Mouse (Mus musculus) forebrain, embryonic 15.5 days (tissue): Measurements from ENCODE around the gene Olfr1134. TPM values are rescaled to one million over a fixed set of nuclear protein-coding genes. Genes with fewer than 3 reads are reported as not detected.
"Not testable (repeated sequence)": the region's sequence is repeated elsewhere in the genome, so short reads cannot be mapped to it uniquely, and the experiment has no call there.

Experiments
- ATAC-seq: fragments of 200-750 bp; cut with Nextera tagmentation; replicated peaks from 2 replicates; pipeline ENCODE4 v1.8.0; 2017; ENCODE audit warnings: mild to moderate bottlenecking, moderate TSS enrichment, moderate library complexity
- H3K27ac ChIP-seq: fragments of 300-500 bp; sonication (generic); replicated peaks from 2 replicates; pipeline ENCODE4 v1.5.1; 2015; ENCODE audit warnings: mild to moderate bottlenecking, inconsistent platforms
- H3K27me3 ChIP-seq: fragments of 300-500 bp; sonication (generic); 2 replicates; pipeline ENCODE4 v1.6.1; 2015; ENCODE audit warnings: inconsistent platforms
- H3K36me3 ChIP-seq: fragments of 300-500 bp; sonication (generic); 2 replicates; pipeline ENCODE4 v1.6.1; 2015; ENCODE audit warnings: mild to moderate bottlenecking, inconsistent platforms
- H3K4me1 ChIP-seq: fragments of 300-500 bp; sonication (generic); 2 replicates; pipeline ENCODE4 v1.6.1; 2015; ENCODE audit warnings: inconsistent platforms
- H3K4me2 ChIP-seq: fragments of 300-500 bp; sonication (generic); replicated peaks from 2 replicates; pipeline ENCODE4 v1.6.1; 2015; ENCODE audit warnings: mild to moderate bottlenecking, inconsistent platforms
- H3K4me3 ChIP-seq: fragments of 300-500 bp; sonication (generic); 2 replicates; pipeline ENCODE4 v1.5.1; 2015; ENCODE audit warnings: mild to moderate bottlenecking, inconsistent platforms
- H3K9ac ChIP-seq: fragments of 300-500 bp; sonication (generic); replicated peaks from 2 replicates; pipeline ENCODE4 v1.6.1; 2015; ENCODE audit warnings: mild to moderate bottlenecking, inconsistent platforms
- H3K9me3 ChIP-seq: fragments of 300-500 bp; sonication (generic); 2 replicates; pipeline ENCODE4 v1.6.1; 2016; ENCODE audit warnings: inconsistent platforms
- WGBS: fragments of 180-500 bp; shearing (Covaris S2); methylation state at CpG from one replicate; pipeline ENCODE4 v1.1.7; 2015; ENCODE audit warnings: mixed read lengths; 5-methylcytosine and 5-hydroxymethylcytosine counted together
- polyA plus RNA-seq: library from polyadenylated mRNA; unstranded; fragments of >200 nt; fragmentation: Nextera tagmentation; extraction: Ambion mirVana; gene quantifications from 2 replicates; pipeline ENCODE4 v1.2.1, GENCODE M21; 2015

The Olfr1134 gene
- not detected in 2 replicates for polyA plus RNA-seq

DNA sequence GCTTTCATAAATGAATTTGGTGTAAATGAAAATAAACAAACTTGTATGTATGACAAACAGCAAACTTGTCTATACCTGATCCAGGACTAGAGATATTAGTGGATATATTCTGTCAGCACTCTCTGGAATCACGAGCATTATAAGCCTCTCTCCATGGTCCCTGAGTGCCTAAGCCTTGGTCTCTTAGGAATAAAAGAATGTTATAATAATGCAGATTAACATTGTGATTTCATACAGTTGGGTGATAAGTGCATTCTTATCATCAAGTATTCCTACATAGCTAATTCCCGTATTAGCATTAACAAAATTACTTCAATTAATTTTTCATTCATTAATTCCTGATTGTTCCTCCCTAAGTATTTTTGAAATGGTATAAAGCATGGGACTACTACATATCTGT is at the start of gene Olfr1134:
Gene Olfr1134 (minus strand): TSS at position 101 of the 400 bp plus-strand sequence.
- H3K36me3 ChIP-seq, result no peaks in the 10 kb centered on the region
- H3K9ac ChIP-seq, result no peak within 1 kb of the TSS

DNA sequence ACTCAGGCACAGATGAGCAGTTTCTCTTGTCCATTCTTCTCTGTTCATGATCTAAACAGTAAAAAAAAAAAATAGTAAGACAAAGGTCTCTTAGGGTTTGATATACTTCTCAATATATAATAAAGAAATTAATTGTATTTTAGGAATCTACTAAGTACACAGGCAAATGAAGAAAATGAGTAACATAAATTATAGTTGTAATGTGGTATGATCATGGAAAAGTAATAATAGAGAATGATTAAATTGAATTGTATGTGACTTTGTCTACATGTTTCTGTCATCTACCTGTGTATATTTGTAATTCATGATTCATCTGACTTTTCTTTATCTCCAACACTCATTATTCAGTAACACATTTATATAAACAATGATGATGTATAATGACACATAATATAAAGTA is 35.6 kb upstream of the Olfr1134 start, which contains the start of gene Olfr1136:
Gene Olfr1136 (minus strand): TSS at position 101 of the 400 bp plus-strand sequence.
- Histone ChIP-seq H3K27ac (no peak within 1 kb of the TSS), H3K27me3 (no peaks in the 10 kb centered on the region), H3K4me2 (no peak within 1 kb of the TSS), H3K36me3 (no peaks in the 10 kb centered on the region), H3K4me3 (no peak within 1 kb of the TSS), H3K4me1 (no peaks in the 10 kb centered on the region), H3K9ac (no peak within 1 kb of the TSS), H3K9me3 (no peaks in the 10 kb centered on the region)
- no peak for ATAC-seq

More for the DNA sequence above, at the start of gene Olfr1134:
- no peaks in the 10 kb centered on the region for H3K9me3 ChIP-seq
- WGBS, result 85% methylated on average over 2 of the region's 2 CpGs
- H3K4me3 ChIP-seq, result no peak within 1 kb of the TSS
- H3K27me3 ChIP-seq, result no peaks in the 10 kb centered on the region
- no peaks in the 10 kb centered on the region for H3K4me1 ChIP-seq
- no peak within 1 kb of the TSS for H3K4me2 ChIP-seq
- no peak for ATAC-seq
- H3K27ac ChIP-seq, result no peak within 1 kb of the TSS

DNA sequence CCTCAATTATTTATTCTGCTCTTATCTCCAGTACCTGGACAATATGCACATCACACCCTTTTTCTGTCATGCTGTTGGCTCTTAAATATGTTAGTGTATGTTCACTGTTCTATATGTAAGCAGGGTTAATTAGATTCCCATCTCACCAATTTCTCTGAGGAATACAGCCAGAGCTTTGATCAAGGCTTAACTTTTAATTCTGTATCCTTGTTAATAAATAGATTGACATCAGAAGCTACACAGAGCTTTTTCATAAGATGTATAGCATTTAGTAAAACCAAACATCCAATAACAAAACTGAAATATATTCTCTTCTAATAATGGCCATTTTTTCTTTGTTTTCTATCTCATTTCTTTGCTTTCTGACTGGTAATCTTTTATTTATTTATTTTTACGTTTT is 15.3 kb upstream of the Olfr1134 start, which contains the start of gene Olfr1135:
Gene Olfr1135 (minus strand): TSS at position 101 of the 400 bp plus-strand sequence.
- no peak within 1 kb of the TSS for H3K9ac ChIP-seq
- no peaks in the 10 kb centered on the region for H3K27me3 ChIP-seq
- 10% methylated on average over 1 of the region's 1 CpGs for WGBS
- no peak within 1 kb of the TSS for H3K4me2 ChIP-seq
- H3K36me3 ChIP-seq, result no peaks in the 10 kb centered on the region
- ATAC-seq, result no peak
- no peaks in the 10 kb centered on the region for H3K4me1 ChIP-seq
- H3K27ac ChIP-seq, result no peak within 1 kb of the TSS
- H3K9me3 ChIP-seq, result no peaks in the 10 kb centered on the region
- H3K4me3 ChIP-seq, result no peak within 1 kb of the TSS

DNA sequence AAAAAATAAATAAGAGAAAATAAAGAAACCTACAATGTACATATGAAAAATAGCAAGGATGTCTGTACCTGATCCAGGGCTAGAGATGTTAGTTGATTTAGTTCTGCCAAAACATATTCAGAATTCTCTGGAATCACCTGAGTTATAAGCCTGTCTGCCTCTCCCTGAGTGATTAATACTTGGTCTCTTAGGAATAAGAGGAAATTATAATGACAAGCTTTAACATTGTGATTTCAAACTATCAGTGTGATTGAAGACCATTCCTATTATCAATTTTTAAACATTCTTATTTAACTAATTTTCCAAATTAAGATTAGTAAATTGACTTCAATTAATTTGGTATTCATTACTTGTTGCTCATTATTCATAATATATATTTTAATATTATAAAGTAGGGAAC is 11.0 kb downstream of the Olfr1134 start, which contains the start of gene Olfr1133:
Gene Olfr1133 (minus strand): TSS at position 101 of the 400 bp plus-strand sequence.
- Histone ChIP-seq H3K27ac (no peak within 1 kb of the TSS), H3K4me2 (no peak within 1 kb of the TSS), H3K27me3 (no peaks in the 10 kb centered on the region), H3K36me3 (no peaks in the 10 kb centered on the region), H3K4me3 (no peak within 1 kb of the TSS), H3K9me3 (no peaks in the 10 kb centered on the region), H3K9ac (no peak within 1 kb of the TSS), H3K4me1 (no peaks in the 10 kb centered on the region)
- no peak for ATAC-seq

DNA sequence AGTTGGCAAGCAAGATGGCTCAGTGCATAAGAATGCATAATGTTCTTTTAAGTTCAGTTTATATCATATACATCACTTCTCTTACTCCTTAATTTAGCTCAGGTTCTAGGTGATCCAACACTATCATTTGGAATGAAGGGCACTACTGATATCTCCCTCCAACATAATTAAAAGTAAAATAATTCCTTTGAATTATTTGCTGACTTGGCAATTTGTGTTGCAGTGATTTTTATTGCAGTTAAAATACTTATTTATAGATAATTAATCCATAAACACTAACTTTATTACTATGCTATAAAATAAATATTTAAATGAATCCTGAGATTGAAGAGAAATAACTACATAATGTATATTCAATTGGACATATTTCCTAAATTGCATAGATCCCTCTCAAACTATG is 15.8 kb downstream of the Olfr1134 start:
- H3K4me1 ChIP-seq, result no peaks in the 10 kb centered on the region
- H3K27me3 ChIP-seq, result no peaks in the 10 kb centered on the region
- H3K9me3 ChIP-seq, result no peaks in the 10 kb centered on the region
- H3K36me3 ChIP-seq, result no peaks in the 10 kb centered on the region
- H3K4me3 ChIP-seq, result no peak overlapping the region
- ATAC-seq, result no peak
- no peak overlapping the region for H3K9ac ChIP-seq
- H3K4me2 ChIP-seq, result no peak overlapping the region
- H3K27ac ChIP-seq, result no peak overlapping the region

DNA sequence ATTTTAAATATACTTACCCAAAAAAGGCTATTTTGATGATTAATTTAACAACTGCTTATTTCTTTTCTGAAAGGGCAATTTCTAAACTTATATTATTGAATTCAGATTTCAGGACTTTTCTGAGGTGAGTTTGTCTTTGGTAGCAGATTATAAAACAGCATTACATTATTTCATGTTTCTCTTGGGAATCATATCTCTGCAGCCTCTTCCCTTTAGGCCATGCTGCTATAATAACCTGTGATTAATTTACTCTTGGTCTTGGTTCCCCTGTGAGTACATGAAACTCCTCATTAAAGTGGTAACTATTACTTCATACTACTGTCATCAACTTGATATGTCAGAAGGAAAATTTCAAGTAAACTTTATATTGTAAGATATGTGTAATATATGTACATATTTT is 20.8 kb downstream of the Olfr1134 start, which contains the start of gene Olfr1132:
Gene Olfr1132 (minus strand): TSS at position 101 of the 400 bp plus-strand sequence.
- ATAC-seq, result no peak

DNA sequence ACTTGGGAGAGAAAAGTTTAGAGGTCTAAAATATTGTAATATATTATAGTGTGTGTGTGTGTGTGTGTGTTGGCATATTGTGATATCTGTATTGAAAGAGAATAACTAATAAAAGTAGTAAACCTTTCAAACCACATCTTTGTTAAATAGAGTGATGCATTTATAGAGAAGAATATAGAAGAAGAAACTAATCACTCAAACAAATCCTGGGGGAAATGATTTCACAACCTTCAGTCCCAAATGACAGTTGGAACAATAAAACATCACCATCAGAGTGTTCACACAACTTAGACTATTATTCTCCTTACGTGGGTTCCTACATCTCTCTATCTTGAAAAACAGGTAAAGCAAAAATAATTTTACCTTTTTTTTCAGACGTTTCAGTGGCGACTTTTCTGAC is 31.5 kb downstream of the Olfr1134 start, which contains the start of gene Olfr1131:
Gene Olfr1131 (plus strand): TSS at position 301 of the 400 bp plus-strand sequence.
- no peak within 1 kb of the TSS for H3K9ac ChIP-seq
- H3K4me3 ChIP-seq, result no peak within 1 kb of the TSS
- H3K4me2 ChIP-seq, result no peak within 1 kb of the TSS
- H3K9me3 ChIP-seq, result no peaks in the 10 kb centered on the region
- ATAC-seq, result no peak
- H3K27ac ChIP-seq, result no peak within 1 kb of the TSS
- WGBS, result 66% methylated on average over 3 of the region's 3 CpGs
- H3K36me3 ChIP-seq, result no peaks in the 10 kb centered on the region
- no peaks in the 10 kb centered on the region for H3K4me1 ChIP-seq
- no peaks in the 10 kb centered on the region for H3K27me3 ChIP-seq

More for the DNA sequence above, 20.8 kb downstream of the Olfr1134 start, which contains the start of gene Olfr1132:
- Histone ChIP-seq H3K27ac (no peak within 1 kb of the TSS), H3K36me3 (no peaks in the 10 kb centered on the region), H3K4me3 (no peak within 1 kb of the TSS), H3K4me2 (no peak within 1 kb of the TSS), H3K9ac (no peak within 1 kb of the TSS), H3K27me3 (no peaks in the 10 kb centered on the region), H3K9me3 (no peaks in the 10 kb centered on the region), H3K4me1 (no peaks in the 10 kb centered on the region)

DNA sequence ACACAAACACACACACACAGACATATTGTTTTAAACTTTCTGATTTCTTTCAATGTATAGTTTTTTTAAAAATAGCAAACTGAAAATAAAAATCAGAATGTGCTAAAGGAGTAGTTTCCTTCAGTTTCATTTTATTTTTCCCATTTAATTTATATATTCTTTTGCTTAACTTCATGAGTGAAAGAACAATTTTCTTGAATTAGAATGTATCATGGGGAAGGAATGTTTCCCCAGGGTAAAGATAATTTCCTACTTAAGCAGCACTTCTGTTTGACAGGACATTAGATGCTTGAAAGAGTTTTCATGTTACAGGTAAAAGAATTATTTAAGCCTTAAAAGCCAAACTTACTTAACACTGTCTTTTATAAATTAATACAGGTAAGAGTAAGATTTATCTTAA is 52.3 kb downstream of the Olfr1134 start, which contains the start of gene Olfr1130:
Gene Olfr1130 (plus strand): TSS at position 301 of the 400 bp plus-strand sequence.
- not testable (repeated sequence) for H3K9me3 ChIP-seq, ATAC-seq, H3K4me2 ChIP-seq, H3K27ac ChIP-seq, H3K4me3 ChIP-seq, H3K9ac ChIP-seq, H3K36me3 ChIP-seq, H3K4me1 ChIP-seq, H3K27me3 ChIP-seq

Other genes starting within 250 kb of the Olfr1134 start
- not detected in 2 replicates for gene Olfr1123, start 241.8 kb downstream of the Olfr1134 start, polyA plus RNA-seq
- 0.08 TPM in 1 of 2 replicates, not detected in the other for gene Olfr1124, start 228.2 kb downstream of the Olfr1134 start, polyA plus RNA-seq
- not detected in 2 replicates for gene Olfr1126, start 204.5 kb downstream of the Olfr1134 start, polyA plus RNA-seq
- not detected in 2 replicates for gene Pramel7, start 161.4 kb downstream of the Olfr1134 start, polyA plus RNA-seq
- not detected in 2 replicates for gene Pramel6, start 151.9 kb downstream of the Olfr1134 start, polyA plus RNA-seq
- not detected in 2 replicates for gene Olfr153, start 126.7 kb downstream of the Olfr1134 start, polyA plus RNA-seq
- gene Olfr1128, start 112.9 kb downstream of the Olfr1134 start, polyA plus RNA-seq, result not detected in 2 replicates
- gene Olfr1129, start 84.6 kb downstream of the Olfr1134 start, polyA plus RNA-seq, result not detected in 2 replicates
- not detected in 2 replicates for gene Olfr1130, start 52.2 kb downstream of the Olfr1134 start, polyA plus RNA-seq
- gene Olfr1131, start 31.4 kb downstream of the Olfr1134 start, polyA plus RNA-seq, result not detected in 2 replicates
- not detected in 2 replicates for gene Olfr1132, start 20.9 kb downstream of the Olfr1134 start, polyA plus RNA-seq
- gene Olfr1133, start 11.1 kb downstream of the Olfr1134 start, polyA plus RNA-seq, result not detected in 2 replicates
- not detected in 2 replicates for gene Olfr1135, start 15.2 kb upstream of the Olfr1134 start, polyA plus RNA-seq
- not detected in 2 replicates for gene Olfr1136, start 35.5 kb upstream of the Olfr1134 start, polyA plus RNA-seq
- not detected in 2 replicates for gene Olfr1137, start 54.7 kb upstream of the Olfr1134 start, polyA plus RNA-seq
- not detected in 2 replicates for gene Olfr1138, start 81.5 kb upstream of the Olfr1134 start, polyA plus RNA-seq
- not detected in 2 replicates for gene Olfr1140, start 85.3 kb upstream of the Olfr1134 start, polyA plus RNA-seq
- not detected in 2 replicates for gene Olfr1141, start 95.5 kb upstream of the Olfr1134 start, polyA plus RNA-seq
- not detected in 2 replicates for gene Olfr152, start 121.0 kb upstream of the Olfr1134 start, polyA plus RNA-seq
- not detected in 2 replicates for gene Olfr1143, start 142.1 kb upstream of the Olfr1134 start, polyA plus RNA-seq
- gene Olfr1145, start 151.4 kb upstream of the Olfr1134 start, polyA plus RNA-seq, result not detected in 2 replicates
- gene Olfr1148, start 172.1 kb upstream of the Olfr1134 start, polyA plus RNA-seq, result not detected in 2 replicates
- gene Olfr1150-ps1, start 185.5 kb upstream of the Olfr1134 start, polyA plus RNA-seq, result not detected in 2 replicates
- gene Olfr1151, start 197.4 kb upstream of the Olfr1134 start, polyA plus RNA-seq, result not detected in 2 replicates
- gene Olfr1152, start 208.0 kb upstream of the Olfr1134 start, polyA plus RNA-seq, result not detected in 2 replicates
- gene Olfr1153, start 236.5 kb upstream of the Olfr1134 start, polyA plus RNA-seq, result not detected in 2 replicates
- gene Olfr1154, start 246.7 kb upstream of the Olfr1134 start, polyA plus RNA-seq, result not detected in 2 replicates